Comparison of ENCODE assay signal across 19 mouse cellular contexts in genomic region chr6:141097338-141098122, GRCm38 (mm10).
A peak's percentile ranks its signal among the peaks of the same experiment; 100 is the strongest.
DNase-seq lines count a peak whose midpoint lies in the region; ATAC-seq and TF ChIP-seq lines count a peak whose summit lies in the region.
"Had no signal": no experiment of that assay in that cellular context is flagged by ENCODE, and none has a peak within 500 bp of the region (broad histone marks: within the 10 kb centered on the region; RNA-seq: fewer than 3 reads in every experiment).

No protein-coding gene starts in this region.

- no peaks in the 10 kb centered on the region for H3K36me3 ChIP-seq in neural tube, embryonic 11.5 days (ENCODE audit: control insufficient read depth, insufficient read depth, low read length)
- H3K36me3 ChIP-seq in forebrain, embryonic 13.5 days (ENCODE audit: poor library complexity, severe bottlenecking), result no peaks in the 10 kb centered on the region
- H3K36me3 ChIP-seq: forebrain, embryonic 12.5 days; heart, embryonic 12.5 days; hindbrain, embryonic 15.5 days; limb, embryonic 12.5 days; liver, embryonic 13.5 days had no signal

- peaks cover 5% of the 10 kb centered on the region; the same call in 1 of the 2 replicates for H3K4me1 ChIP-seq in lung, adult 2 months (ENCODE audit: control insufficient read depth, insufficient read depth, low read length)
- H3K4me1 ChIP-seq in neural tube, embryonic 11.5 days (ENCODE audit: control insufficient read depth, insufficient read depth, low read length), result no peaks in the 10 kb centered on the region
- no peaks in the 10 kb centered on the region for H3K4me1 ChIP-seq in forebrain, embryonic 13.5 days
- H3K4me1 ChIP-seq: forebrain, embryonic 12.5 days; hindbrain, embryonic 15.5 days; liver, embryonic 13.5 days had no signal

- ATAC-seq in neural tube, embryonic 11.5 days (ENCODE audit: insufficient read depth, low FRiP score, low TSS enrichment), result 0 out of 2 replicates have a peak, but pooled peaks have one; percentile 24
- ATAC-seq in forebrain, embryonic 13.5 days, result no peak
- ATAC-seq: intestine, postnatal 0 days had no signal

- peak; percentile 31 to 55 for DNase-seq in lung, adult 18-20 months
- no peak for DNase-seq in lung, adult 2 months
- peak; percentile 29 for DNase-seq in embryo, embryonic 9.5 days (ENCODE audit: extremely low spot score)
- DNase-seq in lung, postnatal 10 days, result peak; percentile 57
- DNase-seq in neural tube, embryonic 11.5 days (ENCODE audit: low spot score), result peak; percentile 27
- no peak for DNase-seq in gastrocnemius, postnatal 10 days
- no peak for DNase-seq in spleen, postnatal 4 days (ENCODE audit: low spot score in 2 of 2)
- DNase-seq: adrenal gland, postnatal 14 days; cerebellum, adult 2 months; liver, embryonic 13.5 days; thymus, postnatal 25 days had no signal

- H3K27me3 ChIP-seq in neural tube, embryonic 11.5 days (ENCODE audit: control insufficient read depth, insufficient read depth, low read length), result no peaks in the 10 kb centered on the region
- no peaks in the 10 kb centered on the region for H3K27me3 ChIP-seq in forebrain, embryonic 13.5 days
- H3K27me3 ChIP-seq: forebrain, embryonic 12.5 days; heart, embryonic 12.5 days; hindbrain, embryonic 15.5 days; limb, embryonic 12.5 days; liver, embryonic 13.5 days had no signal

- TF ChIP-seq CTCF in lung, adult 2 months (IDR thresholded peaks at IDR 0.05; ENCODE audit: insufficient read depth, low read length), result no peak

- no peak for TF ChIP-seq POLR2A in lung, adult 2 months (IDR thresholded peaks at IDR 0.05; ENCODE audit: borderline replicate concordance, extremely low read depth, low read depth, low read length)

- H3K9ac ChIP-seq in neural tube, embryonic 11.5 days (ENCODE audit: low read length), result no peak overlapping the region
- no peak overlapping the region for H3K9ac ChIP-seq in forebrain, embryonic 13.5 days
- H3K9ac ChIP-seq: forebrain, embryonic 12.5 days; heart, embryonic 12.5 days; hindbrain, embryonic 15.5 days; limb, embryonic 12.5 days; liver, embryonic 13.5 days had no signal

- no peak overlapping the region for H3K27ac ChIP-seq in neural tube, embryonic 11.5 days (ENCODE audit: low read depth, low read length)
- H3K27ac ChIP-seq in forebrain, embryonic 13.5 days, result no peak overlapping the region
- H3K27ac ChIP-seq: forebrain, embryonic 12.5 days; hindbrain, embryonic 15.5 days; layer of hippocampus, adult 2 months; left cerebral cortex, adult 2 months; limb, embryonic 12.5 days; liver, embryonic 13.5 days had no signal

- no peaks in the 10 kb centered on the region for H3K9me3 ChIP-seq in neural tube, embryonic 11.5 days (ENCODE audit: control insufficient read depth, low read length)
- H3K9me3 ChIP-seq in forebrain, embryonic 13.5 days (replicated peaks), result no peaks in the 10 kb centered on the region
- H3K9me3 ChIP-seq: forebrain, embryonic 12.5 days; heart, embryonic 12.5 days; hindbrain, embryonic 15.5 days; limb, embryonic 12.5 days; liver, embryonic 13.5 days had no signal

- WGBS in lung, adult 2 months, result 30% methylated on average over 13 of the region's 13 CpGs
- WGBS in neural tube, embryonic 11.5 days, result 58% methylated on average over 13 of the region's 13 CpGs
- 60% methylated on average over 13 of the region's 13 CpGs for WGBS in forebrain, embryonic 13.5 days

- no peak overlapping the region for H3K4me2 ChIP-seq in neural tube, embryonic 11.5 days (ENCODE audit: low read depth)
- H3K4me2 ChIP-seq in forebrain, embryonic 13.5 days, result no peak overlapping the region
- H3K4me2 ChIP-seq: forebrain, embryonic 12.5 days; heart, embryonic 12.5 days; hindbrain, embryonic 15.5 days; limb, embryonic 12.5 days; liver, embryonic 13.5 days had no signal

- no peak overlapping the region for H3K4me3 ChIP-seq in lung, adult 2 months (replicated peaks; ENCODE audit: extremely low read depth, low read depth, low read length)
- H3K4me3 ChIP-seq in neural tube, embryonic 11.5 days (ENCODE audit: low read depth, low read length), result no peak overlapping the region
- no peak overlapping the region for H3K4me3 ChIP-seq in forebrain, embryonic 13.5 days
- H3K4me3 ChIP-seq: forebrain, embryonic 12.5 days; heart, embryonic 12.5 days; hindbrain, embryonic 15.5 days; layer of hippocampus, adult 2 months; left cerebral cortex, adult 2 months; limb, embryonic 12.5 days; liver, embryonic 13.5 days had no signal

Comparison
In these comparisons a context has a peak if more than half of its experiments do, and no peak if none do; other contexts are left out.
1. DNase-seq: peak in lung, adult 18-20 months (2 of 2), embryo, embryonic 9.5 days (single experiment), lung, postnatal 10 days (single experiment) and neural tube, embryonic 11.5 days (single experiment); none in lung, adult 2 months (single experiment), gastrocnemius, postnatal 10 days (single experiment) and spleen, postnatal 4 days (0 of 2).